Mouse (Mus musculus) myocyte (in vitro differentiated cells): ENCODE measurements around the gene Meis1.

Source experiments
- CEBPB ChIP-seq: IDR thresholded peaks from 2 replicates; pipeline ENCODE4 v1.6.1; 2011; ENCODE audit warnings: mild to moderate bottlenecking, moderate library complexity; ENCODE audit not compliant: poor library complexity, insufficient read depth, severe bottlenecking
- E2F4 ChIP-seq: IDR thresholded peaks from one replicate; pipeline ENCODE4 v1.6.1; 2011; ENCODE audit warnings: mild to moderate bottlenecking, control low read depth, moderate library complexity; ENCODE audit not compliant: insufficient read depth
- MAX ChIP-seq: IDR thresholded peaks from one replicate; pipeline ENCODE4 v1.6.1; 2011; ENCODE audit warnings: low read depth, mild to moderate bottlenecking, control low read depth
- MYOD1 ChIP-seq, 3 experiments: IDR thresholded peaks; one replicate each; pipeline ENCODE4 v1.6.1; 2011; ENCODE audit warnings: control low read depth in 2 of 3, low read depth in 2 of 3, mild to moderate bottlenecking in 2 of 3, moderate library complexity in 1 of 3; ENCODE audit not compliant: insufficient read length in 2 of 3, control insufficient read depth in 1 of 3
- MYOG ChIP-seq, 3 experiments: IDR thresholded peaks; one replicate each; pipeline ENCODE4 v1.6.1; 2011; ENCODE audit warnings: control low read depth in 2 of 3, low read depth in 2 of 3, mild to moderate bottlenecking in 2 of 3; ENCODE audit not compliant: insufficient read length in 2 of 3, control insufficient read depth in 1 of 3, insufficient read depth in 1 of 3
- POLR2A ChIP-seq: IDR thresholded peaks from one replicate; pipeline ENCODE4 v1.6.1; 2011; ENCODE audit warnings: low read depth, mild to moderate bottlenecking, control low read depth, moderate library complexity; ENCODE audit not compliant: insufficient read length
- POLR2AphosphoS2 ChIP-seq: IDR thresholded peaks from one replicate; pipeline ENCODE4 v1.6.1; 2011; ENCODE audit warnings: low read depth, control low read depth; ENCODE audit not compliant: insufficient read length
- REST ChIP-seq: IDR thresholded peaks from one replicate; pipeline ENCODE4 v1.6.1; 2011; ENCODE audit warnings: mild to moderate bottlenecking, control low read depth, moderate library complexity; ENCODE audit not compliant: insufficient read depth, insufficient read length
- SRF ChIP-seq: IDR thresholded peaks from one replicate; pipeline ENCODE4 v1.6.1; 2011; ENCODE audit warnings: low read depth; ENCODE audit not compliant: control insufficient read depth, insufficient read length
- TCF12 ChIP-seq: IDR thresholded peaks from one replicate; pipeline ENCODE4 v1.6.1; 2011; ENCODE audit warnings: mild to moderate bottlenecking, control low read depth; ENCODE audit not compliant: poor library complexity, insufficient read depth, severe bottlenecking
- TCF3 ChIP-seq: IDR thresholded peaks from one replicate; pipeline ENCODE4 v1.6.1; 2011; ENCODE audit warnings: low read depth, control low read depth; ENCODE audit not compliant: insufficient read length
- USF1 ChIP-seq: IDR thresholded peaks from one replicate; pipeline ENCODE4 v1.6.1; 2011; ENCODE audit warnings: low read depth, mild to moderate bottlenecking, control low read depth, moderate library complexity

DNA sequence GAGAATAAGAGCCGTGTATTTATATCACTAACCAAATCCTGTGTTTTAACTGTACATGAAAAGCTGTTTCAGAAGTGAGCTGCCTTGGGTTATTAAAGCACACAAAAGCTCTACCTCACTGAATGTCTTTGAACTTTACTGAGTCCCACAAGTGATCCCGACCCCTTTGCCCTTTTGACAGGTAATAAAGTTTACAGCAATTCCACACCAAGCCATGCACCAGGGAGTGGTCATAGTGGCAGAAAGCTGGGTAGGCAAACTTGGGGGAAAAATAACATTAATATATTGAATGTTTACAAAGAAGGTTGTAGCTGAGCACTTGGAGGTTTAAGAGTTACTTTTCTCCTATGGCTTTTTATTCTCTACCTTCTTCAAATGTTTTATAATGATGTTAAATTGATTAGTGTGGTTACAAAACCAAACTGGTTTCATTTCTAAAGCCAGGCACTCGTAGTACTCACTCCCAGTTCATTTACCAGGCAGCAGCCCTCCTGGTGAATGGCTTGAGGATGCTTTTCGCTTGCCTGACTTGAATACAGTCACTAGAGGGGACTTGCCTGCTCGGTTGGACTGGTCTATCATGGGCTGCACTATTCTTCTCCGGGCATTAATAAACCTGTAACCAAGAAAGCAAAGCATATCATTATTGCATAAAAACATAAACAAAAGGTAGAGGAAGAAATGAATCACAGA is 133.6 kb downstream of the Meis1 start:
- TF ChIP-seq MAX (no peak), USF1 (no peak), MYOG (IDR thresholded peaks at IDR 0.05; ENCODE audit: control insufficient read depth in 1 of 3, insufficient read depth in 1 of 3, insufficient read length in 2 of 3, low read depth in 2 of 3) (no peak), POLR2A (no peak), POLR2AphosphoS2 (no peak), CEBPB (no peak), TCF12 (no peak), MYOD1 (IDR thresholded peaks at IDR 0.05; ENCODE audit: control insufficient read depth in 1 of 3, insufficient read length in 2 of 3, low read depth in 2 of 3) (no peak), E2F4 (no peak), REST (no peak), SRF (no peak), TCF3 (no peak)
